Mouse (Mus musculus) neural tube, embryonic 12.5 days (tissue): ENCODE results near the gene Armcx1. TPM values are rescaled to one million over a fixed set of nuclear protein-coding genes. Genes with fewer than 3 reads are reported as not detected.
"Not testable (repeated sequence)": the region's sequence is repeated elsewhere in the genome, so short reads cannot be mapped to it uniquely, and the experiment has no call there.

ENCODE experiments used
- ATAC-seq: fragments of 200-750 bp; cut with Nextera tagmentation; 2 replicates; pipeline ENCODE4 v1.8.0; 2017; ENCODE audit warnings: low read depth, mild to moderate bottlenecking, moderate TSS enrichment, moderate library complexity; ENCODE audit not compliant: low FRiP score
- H3K27ac ChIP-seq: fragments of 300-500 bp; sonication (generic); 2 replicates; pipeline ENCODE4 v1.5.1; 2016
- H3K27me3 ChIP-seq: fragments of 300-500 bp; sonication (generic); replicated peaks from 2 replicates; pipeline ENCODE4 v1.6.1; 2016; ENCODE audit warnings: mild to moderate bottlenecking
- H3K36me3 ChIP-seq: fragments of 300-500 bp; sonication (generic); 2 replicates; pipeline ENCODE4 v1.6.1; 2016; ENCODE audit warnings: mild to moderate bottlenecking
- H3K4me1 ChIP-seq: fragments of 300-500 bp; sonication (generic); 2 replicates; pipeline ENCODE4 v1.6.1; 2016
- H3K4me2 ChIP-seq: fragments of 300-500 bp; sonication (generic); replicated peaks from 2 replicates; pipeline ENCODE4 v1.6.1; 2016; ENCODE audit warnings: mild to moderate bottlenecking
- H3K4me3 ChIP-seq: fragments of 300-500 bp; sonication (generic); 2 replicates; pipeline ENCODE4 v1.5.1; 2016
- H3K9ac ChIP-seq: fragments of 300-500 bp; sonication (generic); 2 replicates; pipeline ENCODE4 v1.6.1; 2016; ENCODE audit warnings: mild to moderate bottlenecking
- H3K9me3 ChIP-seq: fragments of 300-500 bp; sonication (generic); 2 replicates; pipeline ENCODE4 v1.6.1; 2016; ENCODE audit warnings: mild to moderate bottlenecking
- WGBS: fragments of 180-500 bp; shearing (Covaris S2); methylation state at CpG from one replicate; pipeline ENCODE4 v1.1.7; 2016; 5-methylcytosine and 5-hydroxymethylcytosine counted together
- polyA plus RNA-seq: library from polyadenylated mRNA; unstranded; fragments of >200 nt; fragmentation: Nextera tagmentation; extraction: Ambion mirVana; gene quantifications from 2 replicates; pipeline ENCODE4 v1.2.1, GENCODE M21; 2016

Armcx1 gene
- polyA plus RNA-seq, 1 experiment from 2014 or later, result 74.7 TPM

DNA sequence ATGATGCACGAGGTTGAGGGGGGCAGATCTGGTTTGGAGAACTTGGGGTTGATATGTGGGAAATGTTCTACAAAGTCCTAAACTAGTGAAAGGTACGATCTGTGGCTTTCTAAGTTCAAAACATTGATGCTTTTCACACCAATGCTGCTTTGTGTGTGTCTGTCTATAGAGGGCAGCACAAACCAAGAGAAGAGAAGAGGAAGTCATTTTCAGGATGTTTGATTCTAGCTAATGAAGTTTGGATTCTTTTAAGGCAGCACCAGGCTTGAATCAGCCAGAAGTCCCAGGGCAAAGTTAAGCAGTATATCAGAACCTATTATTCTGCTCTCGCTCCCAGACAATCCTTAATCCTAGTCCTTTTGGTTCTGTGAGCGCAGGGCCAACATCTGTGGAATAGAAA lies 12.0 kb downstream of the Armcx1 start:
- WGBS, result 46% methylated on average over 4 of the region's 4 CpGs
- Histone ChIP-seq H3K4me3 (no peak overlapping the region), H3K9ac (no peak overlapping the region), H3K4me2 (no peak overlapping the region), H3K9me3 (no peaks in the 10 kb centered on the region), H3K36me3 (no peaks in the 10 kb centered on the region), H3K27ac (no peak overlapping the region), H3K4me1 (no peaks in the 10 kb centered on the region), H3K27me3 (no peaks in the 10 kb centered on the region)
- no peak for ATAC-seq

DNA sequence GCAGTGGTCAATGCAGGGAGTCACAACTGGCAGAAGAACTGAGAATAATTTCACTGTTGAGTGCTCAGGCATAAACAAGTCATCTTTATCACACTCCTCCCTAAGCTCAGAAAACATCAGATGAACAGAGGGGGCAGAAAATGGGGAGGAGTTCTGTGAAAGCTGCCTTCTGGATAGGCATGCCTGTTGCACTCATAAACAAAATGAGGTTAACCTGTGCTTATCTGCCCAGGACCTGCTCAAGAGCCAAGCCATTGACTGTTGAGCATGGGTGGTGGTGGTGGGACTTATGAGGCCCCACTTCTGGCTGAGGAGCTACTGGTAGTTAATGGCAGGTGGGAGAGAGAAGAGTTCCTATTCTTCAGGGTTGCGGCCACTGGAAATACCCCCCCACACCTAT lies 20.0 kb downstream of the Armcx1 start:
- Histone ChIP-seq H3K4me2 (no peak overlapping the region), H3K4me1 (no peaks in the 10 kb centered on the region), H3K27me3 (no peaks in the 10 kb centered on the region), H3K36me3 (no peaks in the 10 kb centered on the region), H3K9ac (no peak overlapping the region), H3K27ac (no peak overlapping the region), H3K4me3 (no peak overlapping the region), H3K9me3 (no peaks in the 10 kb centered on the region)
- ATAC-seq, result no peak
- 96% methylated on average over 1 of the region's 1 CpGs for WGBS

GRCm38 (mm10) chrX:134739160-134739559 lies 21.4 kb downstream of the Armcx1 start:
- no peak for ATAC-seq

DNA sequence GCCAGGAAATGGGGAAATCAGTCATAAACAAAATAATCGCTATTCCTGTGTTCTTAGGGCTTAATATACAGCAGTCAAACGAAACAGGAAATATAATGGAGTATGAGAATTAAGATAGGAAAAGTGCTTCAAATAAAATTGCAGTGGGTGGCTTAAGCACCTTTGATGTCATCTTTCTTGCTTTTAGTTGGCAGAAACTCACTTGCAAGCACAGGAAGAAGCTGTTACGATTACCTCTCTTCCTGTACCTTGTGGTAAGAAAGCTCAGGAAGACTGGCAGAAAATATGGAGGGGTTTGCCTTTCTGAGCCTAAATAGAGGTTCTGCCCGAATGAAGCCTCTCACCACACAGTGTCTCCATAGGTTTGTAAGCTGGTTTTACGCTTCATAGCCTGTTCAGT lies 24.1 kb downstream of the Armcx1 start:
- WGBS, result 72% methylated on average over 5 of the region's 5 CpGs
- no peaks in the 10 kb centered on the region for H3K27me3 ChIP-seq
- H3K36me3 ChIP-seq, result no peaks in the 10 kb centered on the region
- H3K4me2 ChIP-seq, result no peak overlapping the region
- ATAC-seq, result no peak
- H3K4me3 ChIP-seq, result no peak overlapping the region
- no peaks in the 10 kb centered on the region for H3K9me3 ChIP-seq
- no peak overlapping the region for H3K27ac ChIP-seq
- H3K4me1 ChIP-seq, result no peaks in the 10 kb centered on the region
- H3K9ac ChIP-seq, result no peak overlapping the region

More at GRCm38 (mm10) chrX:134739160-134739559, 21.4 kb downstream of the Armcx1 start:
- Histone ChIP-seq H3K27me3 (no peaks in the 10 kb centered on the region), H3K9me3 (no peaks in the 10 kb centered on the region), H3K36me3 (no peaks in the 10 kb centered on the region), H3K4me3 (no peak overlapping the region), H3K4me1 (no peaks in the 10 kb centered on the region), H3K9ac (no peak overlapping the region), H3K27ac (no peak overlapping the region), H3K4me2 (no peak overlapping the region)
- 70% methylated on average over 4 of the region's 4 CpGs for WGBS

- 25% methylated on average over 5 of the region's 5 CpGs for WGBS
- no peaks in the 10 kb centered on the region for H3K36me3 ChIP-seq
- no peaks in the 10 kb centered on the region for H3K4me1 ChIP-seq
- H3K9me3 ChIP-seq, result no peaks in the 10 kb centered on the region
- H3K9ac ChIP-seq, result no peak overlapping the region
- no peak overlapping the region for H3K4me2 ChIP-seq
- no peak overlapping the region for H3K4me3 ChIP-seq
- H3K27me3 ChIP-seq, result no peaks in the 10 kb centered on the region; the same call in 1 of the 2 replicates
- ATAC-seq, result peak; percentile 17; the same call in 1 of the 2 replicates
- H3K27ac ChIP-seq, result no peak overlapping the region
These were observed 28.7 kb downstream of the Armcx1 start for GRCm38 (mm10) chrX:134746459-134746858.

DNA sequence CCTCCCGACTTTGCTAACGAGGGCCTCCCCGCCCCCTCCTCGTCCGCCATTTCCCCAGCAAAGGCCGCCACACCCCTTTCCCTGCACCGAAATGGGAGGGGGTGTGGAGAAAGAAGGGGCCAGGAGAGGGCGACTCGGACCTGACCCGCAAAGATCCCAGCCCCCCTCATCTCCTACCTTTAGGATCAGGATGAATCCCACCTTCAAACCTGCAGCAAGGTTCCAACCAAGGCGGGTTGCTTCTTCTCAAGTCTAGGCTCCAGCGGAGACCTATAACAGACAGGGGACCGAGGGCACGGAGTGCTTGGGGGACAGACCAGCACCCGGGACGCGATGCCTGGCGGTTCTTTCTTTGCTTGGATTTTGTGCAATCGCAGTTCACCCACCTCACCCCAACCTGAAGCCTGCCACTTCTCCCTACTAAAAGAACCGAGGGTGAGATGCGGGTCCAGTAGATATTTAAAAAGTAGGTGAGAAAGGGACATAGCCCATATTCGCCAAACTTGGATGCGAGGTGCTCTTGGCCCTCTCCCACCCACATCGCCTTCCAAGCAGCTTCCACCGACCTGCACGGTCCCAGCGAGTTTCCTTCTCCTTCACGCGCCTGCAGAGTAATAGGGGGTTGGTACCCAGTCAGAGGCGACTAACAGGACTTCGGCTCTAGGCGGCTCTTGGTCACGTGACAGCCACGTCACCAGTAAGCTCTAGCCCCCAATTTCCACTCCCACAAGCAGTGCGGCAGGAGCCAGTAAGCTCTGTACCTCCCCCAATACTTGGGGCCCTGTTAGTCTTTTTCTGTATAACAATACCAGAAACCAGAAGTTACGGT lies 33.2 kb downstream of the Armcx1 start, which contains the start of gene Armcx6:
Gene Armcx6, minus strand, starts transcription at position 654 of the 829 bp plus-strand sequence.
- no peaks in the 10 kb centered on the region; the same call in 1 of the 2 replicates for H3K27me3 ChIP-seq
- H3K4me1 ChIP-seq, result no peaks in the 10 kb centered on the region
- no peaks in the 10 kb centered on the region for H3K36me3 ChIP-seq
- ATAC-seq, result peak; percentile 90
- H3K27ac ChIP-seq, result no peak within 1 kb of the TSS
- WGBS, result 21% methylated on average over 36 of the region's 36 CpGs
- peak within 1 kb of the TSS; percentile 63 for H3K4me2 ChIP-seq
- no peaks in the 10 kb centered on the region for H3K9me3 ChIP-seq
- H3K9ac ChIP-seq, result peak within 1 kb of the TSS; percentile 49
- H3K4me3 ChIP-seq, result peak within 1 kb of the TSS; percentile 48

DNA sequence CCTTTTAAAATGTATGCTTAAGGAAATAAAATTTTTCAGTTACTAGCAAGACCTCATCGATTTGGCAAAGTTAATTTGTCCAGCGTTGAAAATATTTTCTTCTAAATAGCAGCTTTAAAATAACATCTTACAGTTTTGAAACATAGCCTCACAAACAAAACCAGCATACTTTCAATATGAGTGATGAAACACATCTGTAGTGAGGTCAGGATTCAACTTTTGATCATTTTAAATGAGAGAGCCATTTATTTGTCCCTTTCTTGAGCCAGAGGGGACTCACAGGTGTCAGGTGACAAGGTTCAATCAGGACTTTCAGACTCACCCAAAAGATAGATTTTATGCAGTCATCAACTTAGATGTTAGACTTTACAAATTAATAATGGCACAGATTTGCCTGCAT lies 34.1 kb downstream of the Armcx1 start:
- WGBS, result 51% methylated on average over 2 of the region's 2 CpGs

DNA sequence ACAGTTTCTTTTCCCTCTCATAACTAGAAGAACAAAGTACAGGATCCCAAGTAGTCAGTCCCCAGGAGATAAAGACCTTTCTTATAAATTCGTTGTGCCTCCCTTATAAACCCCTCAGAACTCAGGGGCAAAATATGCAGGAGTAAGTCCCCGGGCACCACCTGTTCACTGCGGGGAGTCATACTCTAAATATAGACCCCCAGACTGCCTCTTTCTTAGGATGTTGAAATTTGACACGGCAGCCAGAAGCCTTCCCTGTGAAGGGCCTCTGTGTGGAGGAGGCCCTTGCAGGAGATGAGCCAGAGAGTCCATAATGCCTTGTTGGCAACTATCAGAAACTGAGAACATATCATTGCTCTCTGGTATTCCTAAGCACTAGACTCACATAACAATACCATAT lies 34.8 kb downstream of the Armcx1 start:
- no peak for ATAC-seq
- Histone ChIP-seq H3K36me3 (no peaks in the 10 kb centered on the region), H3K4me2 (no peak overlapping the region), H3K27me3 (no peaks in the 10 kb centered on the region; the same call in 1 of the 2 replicates), H3K9me3 (no peaks in the 10 kb centered on the region), H3K4me3 (no peak overlapping the region), H3K4me1 (no peaks in the 10 kb centered on the region), H3K27ac (no peak overlapping the region), H3K9ac (no peak overlapping the region)
- 26% methylated on average over 4 of the region's 4 CpGs for WGBS

More for the DNA sequence above, 34.1 kb downstream of the Armcx1 start:
- no peak for ATAC-seq
- H3K4me3 ChIP-seq, result no peak overlapping the region
- H3K36me3 ChIP-seq, result no peaks in the 10 kb centered on the region
- no peaks in the 10 kb centered on the region; the same call in 1 of the 2 replicates for H3K27me3 ChIP-seq
- no peak overlapping the region for H3K4me2 ChIP-seq
- no peak overlapping the region for H3K27ac ChIP-seq
- H3K9me3 ChIP-seq, result no peaks in the 10 kb centered on the region
- H3K9ac ChIP-seq, result no peak overlapping the region
- no peaks in the 10 kb centered on the region for H3K4me1 ChIP-seq

GRCm38 (mm10) chrX:134756434-134757292 lies 38.9 kb downstream of the Armcx1 start, which contains the start of gene Armcx3:
Gene Armcx3 (plus strand): TSS chrX:134756595.
- H3K27ac ChIP-seq, result no peak within 1 kb of the TSS
- H3K9ac ChIP-seq, result peak within 1 kb of the TSS; percentile 63
- ATAC-seq, result peak; percentile 89
- peak within 1 kb of the TSS; percentile 56 for H3K4me2 ChIP-seq
- H3K4me1 ChIP-seq, result no peaks in the 10 kb centered on the region
- H3K36me3 ChIP-seq, result no peaks in the 10 kb centered on the region
- no peaks in the 10 kb centered on the region for H3K9me3 ChIP-seq
- no peaks in the 10 kb centered on the region for H3K27me3 ChIP-seq
- WGBS, result 23% methylated on average over 46 of the region's 46 CpGs
- H3K4me3 ChIP-seq, result peak within 1 kb of the TSS; percentile 48

GRCm38 (mm10) chrX:134757293-134757995 lies 39.7 kb downstream of the Armcx1 start:
- ATAC-seq, result peak; percentile 35; the same call in 1 of the 2 replicates

GRCm38 (mm10) chrX:134763428-134764198 lies 45.9 kb downstream of the Armcx1 start:
- WGBS, result 48% methylated on average over 4 of the region's 4 CpGs
- not testable (repeated sequence) for H3K4me2 ChIP-seq, ATAC-seq

More at GRCm38 (mm10) chrX:134757293-134757995, 39.7 kb downstream of the Armcx1 start:
- H3K4me3 ChIP-seq, result peak overlapping the region; percentile 48
- no peaks in the 10 kb centered on the region for H3K4me1 ChIP-seq
- no peaks in the 10 kb centered on the region for H3K27me3 ChIP-seq
- 35% methylated on average over 11 of the region's 13 CpGs for WGBS
- H3K4me2 ChIP-seq, result peak overlapping the region; percentile 56
- H3K9ac ChIP-seq, result peak overlapping the region; percentile 63
- H3K36me3 ChIP-seq, result no peaks in the 10 kb centered on the region
- H3K27ac ChIP-seq, result no peak overlapping the region
- no peaks in the 10 kb centered on the region for H3K9me3 ChIP-seq

More at GRCm38 (mm10) chrX:134763428-134764198, 45.9 kb downstream of the Armcx1 start:
- H3K4me3 ChIP-seq, H3K4me1 ChIP-seq, H3K9me3 ChIP-seq, H3K9ac ChIP-seq, H3K36me3 ChIP-seq, H3K27me3 ChIP-seq, H3K27ac ChIP-seq: not testable (repeated sequence)
